Mouse (Mus musculus): ENCODE data around the gene Arhgef28.

DNA sequence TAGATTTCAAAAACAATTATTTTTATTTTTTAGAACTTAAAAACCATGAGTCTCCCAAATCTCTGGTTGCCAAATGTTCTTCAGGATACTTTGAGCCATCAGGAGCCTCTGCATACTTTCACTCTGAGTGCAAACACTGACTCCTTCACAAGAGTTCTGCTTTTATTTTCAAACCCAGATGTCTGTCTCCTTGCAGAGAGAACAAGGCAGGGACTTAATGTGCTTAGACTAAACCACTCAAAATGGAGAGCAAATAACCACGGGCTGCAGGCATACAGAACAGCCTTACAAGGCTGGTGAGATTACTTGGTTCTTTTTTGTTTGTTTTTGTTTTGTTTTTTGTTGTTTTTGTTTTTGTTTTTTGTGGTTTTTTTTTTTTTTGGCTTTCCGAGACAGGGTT, 98.6 kb downstream of the Arhgef28 start:
- no peak for TF ChIP-seq POLR2A (IDR thresholded peaks at IDR 0.05; ENCODE audit: extremely low read depth, insufficient read depth, low read length)
- no peak for TF ChIP-seq CTCF (IDR thresholded peaks at IDR 0.05; ENCODE audit: extremely low read depth, insufficient read depth, low read length)
